Mouse (Mus musculus): ENCODE data around the gene Slc22a19. TPM values are rescaled to one million over a fixed set of nuclear protein-coding genes. Genes with fewer than 3 reads are reported as not detected.

Slc22a19 gene
- not detected for polyA plus RNA-seq (2017; shearing (Covaris generic))

GRCm38 (mm10) chr19:7711148-7711547, at the start of gene Slc22a19:
Gene Slc22a19 (minus strand): TSS chr19:7711310.

Other genes starting within 250 kb of the Slc22a19 start
- gene Rtn3, start 228.0 kb downstream of the Slc22a19 start, polyA plus RNA-seq (2017; shearing (Covaris generic)), result 65.5 TPM
- 20.3 TPM for gene Atl3, start 217.3 kb downstream of the Slc22a19 start, polyA plus RNA-seq (2017; shearing (Covaris generic))
- 49.8 TPM for gene Pla2g16, start 153.9 kb downstream of the Slc22a19 start, polyA plus RNA-seq (2017; shearing (Covaris generic))
- gene Lgals12, start 104.1 kb downstream of the Slc22a19 start, polyA plus RNA-seq (2017; shearing (Covaris generic)), result not detected
- gene Hrasls5, start 98.8 kb downstream of the Slc22a19 start, polyA plus RNA-seq (2017; shearing (Covaris generic)), result not detected
- not detected for gene Slc22a26, start 91.4 kb upstream of the Slc22a19 start, polyA plus RNA-seq (2017; shearing (Covaris generic))